Mouse (Mus musculus) megakaryocyte, embryonic 14.5 days (primary cell): ENCODE measurements at regions not wholly inside any gene's neighbourhood (a gene's known extent, or its start where the extent isn't known, plus 50 kb on each side); places are given as distances from the start of the nearest gene placed in this dataset.

Experiments used
- FLI1 ChIP-seq: IDR thresholded peaks from 2 replicates; pipeline ENCODE4 v1.6.1; 2012; ENCODE audit warnings: low read length, inconsistent platforms, mixed read lengths
- GATA1 ChIP-seq: IDR thresholded peaks from 3 replicates; pipeline ENCODE4 v1.6.1; 2012; ENCODE audit warnings: mixed read lengths, low read length, inconsistent platforms, borderline replicate concordance

DNA sequence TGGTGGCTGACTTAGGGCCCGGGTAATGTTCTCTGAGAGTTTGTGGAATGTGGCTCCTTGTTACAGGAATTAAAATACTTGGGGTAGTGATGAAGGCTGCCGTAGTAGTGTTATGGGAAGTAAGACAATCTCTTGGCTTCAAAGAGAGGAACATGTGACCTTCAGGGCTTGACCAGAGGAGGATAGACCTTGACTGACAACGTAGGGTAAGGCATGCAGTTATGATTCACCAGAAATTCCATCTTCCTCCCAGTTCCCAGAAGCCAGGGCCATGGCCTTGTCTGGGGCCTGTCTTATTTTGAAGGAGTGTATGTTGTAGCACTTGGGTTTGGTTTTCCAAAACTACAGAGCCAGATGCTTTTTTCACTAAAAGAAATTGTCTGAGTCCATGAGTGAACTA is 1370.1 kb upstream of the A1bg start:
- TF ChIP-seq GATA1 (no peak), FLI1 (no peak)
